ENCODE assay signal across 13 mouse cellular contexts in the genomic region with DNA sequence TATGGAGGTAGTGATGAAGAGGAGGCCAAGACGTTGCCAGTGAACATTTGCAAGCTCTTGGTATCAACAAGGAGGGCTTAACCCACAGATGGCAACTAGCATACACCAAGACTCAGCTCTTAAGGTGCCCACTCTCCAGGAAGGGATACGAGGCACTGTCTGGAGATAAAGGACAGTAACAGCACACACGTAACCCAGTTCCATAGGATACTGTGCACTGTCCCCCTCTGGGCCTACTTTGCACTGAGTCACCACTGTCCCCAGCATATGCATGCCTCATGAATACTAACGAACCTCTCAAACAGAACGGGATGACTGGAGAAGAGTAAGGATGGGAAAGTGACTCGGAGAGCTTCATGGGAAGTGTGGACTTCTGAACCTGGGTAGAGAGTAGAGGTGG. TPM values are rescaled to one million over a fixed set of nuclear protein-coding genes. Genes with fewer than 3 reads are reported as not detected.
DNase-seq lines count a peak whose midpoint lies in the region; ATAC-seq and TF ChIP-seq lines count a peak whose summit lies in the region.
"Had no signal": no experiment of that assay in that cellular context is flagged by ENCODE, and none has a peak within 500 bp of the region (broad histone marks: within the 10 kb centered on the region; RNA-seq: fewer than 3 reads in every experiment).

No protein-coding gene starts in this region.

- peak overlapping the region; percentile 24; the same call in 1 of the 2 replicates for H3K27ac ChIP-seq in gastrocnemius, adult 2 months
- H3K27ac ChIP-seq in neural tube, embryonic 11.5 days (ENCODE audit: low read depth, low read length), result no peak overlapping the region
- no peak overlapping the region for H3K27ac ChIP-seq in neural tube, embryonic 15.5 days (replicated peaks)
- peak overlapping the region; percentile 49; the same call in 1 of the 2 replicates for H3K27ac ChIP-seq in hindbrain, postnatal 0 days
- H3K27ac ChIP-seq in neural tube, embryonic 13.5 days (replicated peaks), result peak overlapping the region; percentile 68
- H3K27ac ChIP-seq: limb, embryonic 13.5 days had no signal

- TF ChIP-seq CTCF in gastrocnemius, adult 2 months (IDR thresholded peaks at IDR 0.05), result no peak
- TF ChIP-seq CTCF in hindbrain, postnatal 0 days (IDR thresholded peaks at IDR 0.05; ENCODE audit: low read depth), result no peak

- H3K4me2 ChIP-seq in neural tube, embryonic 11.5 days (ENCODE audit: low read depth), result no peak overlapping the region
- H3K4me2 ChIP-seq in neural tube, embryonic 15.5 days, result no peak overlapping the region
- H3K4me2 ChIP-seq in hindbrain, postnatal 0 days (ENCODE audit: low read depth, low read length), result no peak overlapping the region
- H3K4me2 ChIP-seq in neural tube, embryonic 13.5 days, result no peak overlapping the region
- H3K4me2 ChIP-seq: limb, embryonic 13.5 days had no signal

- H3K4me1 ChIP-seq in neural tube, embryonic 11.5 days (ENCODE audit: control insufficient read depth, insufficient read depth, low read length), result peaks cover 12% of the 10 kb centered on the region
- peaks cover 38% of the 10 kb centered on the region for H3K4me1 ChIP-seq in neural tube, embryonic 15.5 days
- peaks cover 25% of the 10 kb centered on the region for H3K4me1 ChIP-seq in hindbrain, postnatal 0 days (ENCODE audit: insufficient read depth, low read length)
- H3K4me1 ChIP-seq in neural tube, embryonic 13.5 days (replicated peaks), result peaks cover 60% of the 10 kb centered on the region

- no peak overlapping the region for H3K4me3 ChIP-seq in gastrocnemius, adult 2 months
- H3K4me3 ChIP-seq in neural tube, embryonic 11.5 days (ENCODE audit: low read depth, low read length), result no peak overlapping the region
- H3K4me3 ChIP-seq in neural tube, embryonic 15.5 days (replicated peaks), result no peak overlapping the region
- no peak overlapping the region for H3K4me3 ChIP-seq in hindbrain, postnatal 0 days (ENCODE audit: low read length)
- no peak overlapping the region for H3K4me3 ChIP-seq in neural tube, embryonic 13.5 days
- H3K4me3 ChIP-seq: limb, embryonic 13.5 days had no signal

- no peak for DNase-seq in gastrocnemius, adult 2 months
- DNase-seq in gastrocnemius, postnatal 14 days, result no peak
- DNase-seq in neural tube, embryonic 11.5 days (ENCODE audit: low spot score), result no peak
- no peak for DNase-seq in hindbrain, postnatal 0 days (ENCODE audit: low spot score)
- DNase-seq in gastrocnemius, postnatal 4 days (ENCODE audit: low spot score in 2 of 2), result no peak
- DNase-seq: cerebellum, adult 11 months; kidney, postnatal 36 days; layer of hippocampus, postnatal 36 days had no signal

- no peaks in the 10 kb centered on the region for H3K36me3 ChIP-seq in neural tube, embryonic 11.5 days (ENCODE audit: control insufficient read depth, insufficient read depth, low read length)
- no peaks in the 10 kb centered on the region for H3K36me3 ChIP-seq in neural tube, embryonic 15.5 days
- H3K36me3 ChIP-seq in hindbrain, postnatal 0 days (ENCODE audit: insufficient read depth, low read length), result no peaks in the 10 kb centered on the region
- no peaks in the 10 kb centered on the region for H3K36me3 ChIP-seq in neural tube, embryonic 13.5 days
- H3K36me3 ChIP-seq: limb, embryonic 13.5 days had no signal

- WGBS in neural tube, embryonic 11.5 days, result 83% methylated on average over 6 of the region's 6 CpGs
- WGBS in neural tube, embryonic 15.5 days, result 48% methylated on average over 6 of the region's 6 CpGs
- 51% methylated on average over 6 of the region's 6 CpGs for WGBS in hindbrain, postnatal 0 days
- 55% methylated on average over 6 of the region's 6 CpGs for WGBS in neural tube, embryonic 13.5 days

- no peaks in the 10 kb centered on the region for H3K27me3 ChIP-seq in neural tube, embryonic 11.5 days (ENCODE audit: control insufficient read depth, insufficient read depth, low read length)
- no peaks in the 10 kb centered on the region for H3K27me3 ChIP-seq in neural tube, embryonic 15.5 days (replicated peaks)
- no peaks in the 10 kb centered on the region for H3K27me3 ChIP-seq in hindbrain, postnatal 0 days (ENCODE audit: insufficient read depth, low read length)
- H3K27me3 ChIP-seq in neural tube, embryonic 13.5 days, result no peaks in the 10 kb centered on the region
- H3K27me3 ChIP-seq: limb, embryonic 13.5 days had no signal

- intact Hi-C loops in gastrocnemius, adult 2 months (cut with DNase I), result no loop called here
- intact Hi-C loops in gastrocnemius, postnatal 14 days (cut with DNase I; ENCODE audit: low total_unique reads), result no loop called here

- no peaks in the 10 kb centered on the region for H3K9me3 ChIP-seq in neural tube, embryonic 11.5 days (ENCODE audit: control insufficient read depth, low read length)
- H3K9me3 ChIP-seq in neural tube, embryonic 15.5 days (replicated peaks), result no peaks in the 10 kb centered on the region
- no peaks in the 10 kb centered on the region for H3K9me3 ChIP-seq in hindbrain, postnatal 0 days (ENCODE audit: low read length)
- H3K9me3 ChIP-seq in neural tube, embryonic 13.5 days, result no peaks in the 10 kb centered on the region
- H3K9me3 ChIP-seq: limb, embryonic 13.5 days had no signal

- ATAC-seq in neural tube, embryonic 11.5 days (ENCODE audit: insufficient read depth, low FRiP score, low TSS enrichment), result peak; percentile 67; the same call in 1 of the 2 replicates
- no peak for ATAC-seq in neural tube, embryonic 15.5 days (ENCODE audit: low FRiP score)
- peak; percentile 14 for ATAC-seq in hindbrain, postnatal 0 days
- ATAC-seq in neural tube, embryonic 13.5 days (ENCODE audit: low read depth), result 0 out of 2 replicates have a peak, but pooled peaks have one; percentile 38
- ATAC-seq in megakaryocyte-erythroid progenitor cell, adult 5-6 weeks (replicated peaks; ENCODE audit: low FRiP score, low TSS enrichment, poor library complexity, severe bottlenecking), result no peak

- no peak overlapping the region for H3K9ac ChIP-seq in neural tube, embryonic 11.5 days (ENCODE audit: low read length)
- H3K9ac ChIP-seq in neural tube, embryonic 15.5 days (replicated peaks), result no peak overlapping the region
- H3K9ac ChIP-seq in hindbrain, postnatal 0 days (replicated peaks; ENCODE audit: low read length), result no peak overlapping the region
- no peak overlapping the region; the same call in 1 of the 2 replicates for H3K9ac ChIP-seq in neural tube, embryonic 13.5 days
- H3K9ac ChIP-seq: limb, embryonic 13.5 days had no signal

RNA-seq across cellular contexts. Expression of gene Rgs3, which starts 48.2 kb away (rescaled TPM):
- total RNA-seq in gastrocnemius, adult 2 months (2021), result 10 to 100 TPM in 1 of 2 experiments, 1 to 10 TPM in 1; 8.6 to 10.3 TPM
- 10 to 100 TPM; 17.2 to 18.5 TPM for total RNA-seq in gastrocnemius, postnatal 14 days (2021)
- polyA plus RNA-seq in neural tube, embryonic 11.5 days (2014; fragmentation: Nextera tagmentation; extraction: Ambion mirVana), result 29.4 and 31.6 TPM in 2 replicates
- 49.2 and 53.8 TPM in 2 replicates for polyA plus RNA-seq in neural tube, embryonic 15.5 days (2015; fragmentation: Nextera tagmentation; extraction: Ambion mirVana)
- 71.0 and 71.9 TPM in 2 replicates for total RNA-seq in hindbrain, postnatal 0 days (2014; rRNA removed)
- 44.3 and 44.6 TPM in 2 replicates for polyA plus RNA-seq in hindbrain, postnatal 0 days (2015; fragmentation: Nextera tagmentation; extraction: Ambion mirVana)
- 71.4 and 79.0 TPM in 2 replicates for polyA plus RNA-seq in neural tube, embryonic 13.5 days (2015; fragmentation: Nextera tagmentation; extraction: Ambion mirVana)
- 0.68 and 11.0 TPM in 2 replicates for total RNA-seq in megakaryocyte-erythroid progenitor cell, adult 5-6 weeks (2014; fragmentation: Nextera tagmentation)
- total RNA-seq in megakaryocyte-erythroid progenitor cell, adult 5-6 weeks (2017), result 2.9 and 5.0 TPM in 2 replicates
- 10 to 100 TPM; 36.9 to 44.0 TPM for total RNA-seq in gastrocnemius, postnatal 4 days (2021)
- total RNA-seq: MEL had no signal

Comparison
In these comparisons a context has a peak if more than half of its experiments do, and no peak if none do; other contexts are left out.
1. H3K27ac ChIP-seq: peak in gastrocnemius, adult 2 months (single experiment), hindbrain, postnatal 0 days (single experiment) and neural tube, embryonic 13.5 days (single experiment); none in neural tube, embryonic 11.5 days (single experiment) and neural tube, embryonic 15.5 days (single experiment).
2. ATAC-seq: peak in neural tube, embryonic 11.5 days (single experiment), hindbrain, postnatal 0 days (single experiment) and neural tube, embryonic 13.5 days (single experiment); none in neural tube, embryonic 15.5 days (single experiment) and megakaryocyte-erythroid progenitor cell, adult 5-6 weeks (single experiment).